Mouse (Mus musculus) brain, embryonic 14.5 days (tissue): ENCODE data around the gene Pex3. TPM values are rescaled to one million over a fixed set of nuclear protein-coding genes. Genes with fewer than 3 reads are reported as not detected.
"Not testable (repeated sequence)": the region's sequence is repeated elsewhere in the genome, so short reads cannot be mapped to it uniquely, and the experiment has no call there.

ENCODE experiments used
- DNase-seq: peaks from one replicate; pipeline ENCODE4 v3.0.0-alpha.2; 2011; ENCODE audit warnings: low read depth
- CTCF ChIP-seq: fragments of 200-500 bp; IDR thresholded peaks from 2 replicates; pipeline ENCODE4 v1.5.1; 2012; ENCODE audit warnings: inconsistent platforms, mild to moderate bottlenecking, moderate library complexity, borderline replicate concordance; ENCODE audit not compliant: insufficient read depth, insufficient read length; ENCODE audit errors: extremely low read depth
- POLR2A ChIP-seq: fragments of 200-500 bp; IDR thresholded peaks from 2 replicates; pipeline ENCODE4 v1.6.1; 2012; ENCODE audit warnings: mild to moderate bottlenecking, inconsistent platforms, borderline replicate concordance; ENCODE audit not compliant: poor library complexity, insufficient read depth, insufficient read length, severe bottlenecking; ENCODE audit errors: extremely low read depth
- polyA plus RNA-seq: library from polyadenylated mRNA; depleted of rRNA; stranded (reverse); fragments of >200 nt; gene quantifications from 2 replicates; pipeline ENCODE4 v1.2.3, GENCODE M21; 2012

Pex3 gene
- polyA plus RNA-seq, 1 experiment, result 23.5 TPM

DNA sequence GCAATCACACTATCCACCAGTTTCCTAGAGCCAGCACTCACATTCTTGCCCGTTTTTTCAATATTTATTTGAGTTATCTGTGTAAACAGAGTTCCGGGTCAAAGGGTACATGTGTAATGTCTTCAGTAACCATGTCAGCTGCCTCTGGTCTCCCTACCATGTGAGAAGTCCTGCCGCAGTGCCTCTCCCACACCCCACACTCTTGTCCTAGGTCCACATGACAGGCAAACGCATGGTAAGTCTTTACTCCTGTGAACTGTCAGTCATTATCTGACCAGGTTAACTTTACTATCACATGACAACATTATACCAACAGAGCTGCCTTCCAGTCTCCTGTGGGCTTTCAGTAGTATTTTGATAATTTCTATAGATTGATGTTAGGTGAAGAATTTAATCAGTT lies 24.8 kb downstream of the Pex3 start:
- no peak for TF ChIP-seq POLR2A
- no peak for TF ChIP-seq CTCF
- no peak for DNase-seq

DNA sequence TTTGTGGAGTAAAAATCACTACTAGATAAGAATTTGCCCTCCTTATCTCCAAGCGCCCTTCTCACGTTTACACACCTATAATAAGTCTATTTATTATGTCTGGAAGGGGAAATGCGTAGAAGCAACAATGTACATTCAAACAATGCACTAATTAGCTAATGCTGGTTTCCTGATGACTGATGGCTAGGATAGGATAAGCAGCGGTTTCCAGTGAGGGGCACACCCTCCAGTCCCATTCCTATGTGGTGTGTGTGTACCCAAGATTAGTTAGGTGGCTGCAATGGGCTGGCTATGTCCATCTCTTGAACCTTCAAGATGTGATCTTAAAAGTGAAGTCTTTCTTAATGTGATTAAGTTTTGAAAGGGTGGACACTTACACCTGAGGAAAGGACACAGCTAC lies 31.1 kb downstream of the Pex3 start:
- no peak for TF ChIP-seq CTCF
- TF ChIP-seq POLR2A, result no peak
- DNase-seq, result no peak

- peak; percentile 2 for DNase-seq
- TF ChIP-seq CTCF (no peak), POLR2A (no peak)
These were observed 50.6 kb downstream of the Pex3 start for GRCm38 (mm10) chr10:13502371-13502770.

GRCm38 (mm10) chr10:13501533-13501932 lies 51.4 kb downstream of the Pex3 start:
- DNase-seq, result not testable (repeated sequence)

DNA sequence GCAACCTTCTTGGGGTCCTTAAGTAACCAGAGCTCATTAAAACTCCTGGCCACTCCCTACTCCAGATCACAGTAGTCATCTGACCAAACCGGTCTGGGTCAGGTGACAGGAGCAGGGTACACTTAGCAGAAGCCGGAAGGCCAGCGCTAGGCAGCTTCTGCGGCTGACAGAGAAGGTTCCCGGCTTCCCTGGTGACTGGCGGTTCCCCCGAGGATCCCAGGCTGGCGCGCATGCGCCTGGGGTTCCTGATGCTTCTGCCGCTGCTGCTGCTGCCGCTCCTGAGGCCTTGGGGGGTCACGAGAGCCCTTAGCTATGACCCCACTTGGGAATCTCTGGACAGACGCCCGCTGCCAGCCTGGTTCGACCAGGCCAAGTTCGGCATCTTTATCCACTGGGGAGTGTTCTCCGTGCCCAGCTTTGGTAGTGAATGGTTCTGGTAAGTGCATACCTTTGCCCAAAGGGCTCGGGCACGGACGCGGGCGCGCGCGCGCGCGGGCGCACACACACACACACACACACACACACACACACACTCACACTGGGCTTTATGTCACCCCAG lies 51.9 kb downstream of the Pex3 start:
- DNase-seq, result peak; percentile 91
- no peak for TF ChIP-seq POLR2A
- TF ChIP-seq CTCF, result no peak

DNA sequence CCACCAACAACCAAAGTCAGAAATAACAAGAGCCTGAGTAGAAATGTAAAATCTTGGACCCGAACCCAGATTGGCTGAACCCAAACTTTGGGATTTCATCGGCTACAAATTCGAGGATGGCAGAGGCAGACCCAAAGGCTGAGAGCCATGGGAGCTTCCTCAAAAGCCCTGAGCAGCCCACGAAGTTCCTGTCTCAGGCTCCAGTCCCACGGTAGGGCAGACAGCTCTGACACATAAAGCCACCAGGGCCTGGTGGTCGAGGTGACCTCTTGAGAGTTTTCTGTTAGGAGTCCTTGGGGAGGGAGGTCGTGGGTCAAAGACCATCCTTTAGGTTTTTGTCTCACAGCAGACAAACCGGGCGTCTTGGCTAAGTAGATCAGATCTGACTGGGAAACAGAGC lies 52.5 kb downstream of the Pex3 start:
- TF ChIP-seq POLR2A (no peak), CTCF (no peak)
- no peak for DNase-seq

- no peak for DNase-seq
- no peak for TF ChIP-seq CTCF
- no peak for TF ChIP-seq POLR2A
These were observed 53.6 kb downstream of the Pex3 start, which contains the start of gene Fuca2 for GRCm38 (mm10) chr10:13499331-13499730. Gene Fuca2 (plus strand): TSS chr10:13499540.

GRCm38 (mm10) chr10:13496315-13496714 lies 56.6 kb downstream of the Pex3 start:
- DNase-seq, result no peak
- TF ChIP-seq CTCF (no peak), POLR2A (no peak)

DNA sequence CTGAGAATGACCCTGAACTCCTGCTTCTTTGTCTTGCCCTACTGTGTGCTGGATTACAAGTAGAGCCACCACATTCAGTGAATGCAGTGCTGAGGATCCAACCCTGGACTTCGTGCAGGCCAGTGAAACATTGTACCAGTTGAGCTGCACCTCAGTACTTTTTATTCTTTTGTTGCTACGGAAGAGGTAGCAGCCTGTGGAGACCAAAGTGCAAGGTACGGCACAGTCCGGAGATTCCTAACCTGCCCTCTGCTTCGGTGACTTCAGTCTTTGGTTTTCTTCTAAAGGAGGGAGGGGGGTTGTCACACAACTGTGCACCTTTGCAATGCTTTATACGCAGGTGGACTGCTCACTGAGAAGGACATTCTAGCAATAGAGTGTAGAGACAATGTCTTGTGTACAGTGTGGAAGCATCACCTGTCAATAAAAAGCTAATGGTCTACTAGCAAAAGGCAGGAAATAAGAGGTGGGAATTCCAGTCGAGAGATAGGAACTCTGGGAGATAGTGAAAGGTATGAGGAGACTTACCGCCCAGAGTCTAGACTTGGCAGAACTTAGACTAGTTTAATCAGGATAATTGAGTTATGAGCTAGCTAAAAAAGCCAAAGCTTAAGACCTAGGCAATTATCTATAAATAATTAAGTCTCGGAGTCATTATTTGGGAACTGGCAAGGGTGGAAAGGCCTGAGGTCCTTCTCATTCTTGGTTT lies 58.8 kb downstream of the Pex3 start:
- no peak for TF ChIP-seq POLR2A
- no peak for TF ChIP-seq CTCF
- no peak for DNase-seq

DNA sequence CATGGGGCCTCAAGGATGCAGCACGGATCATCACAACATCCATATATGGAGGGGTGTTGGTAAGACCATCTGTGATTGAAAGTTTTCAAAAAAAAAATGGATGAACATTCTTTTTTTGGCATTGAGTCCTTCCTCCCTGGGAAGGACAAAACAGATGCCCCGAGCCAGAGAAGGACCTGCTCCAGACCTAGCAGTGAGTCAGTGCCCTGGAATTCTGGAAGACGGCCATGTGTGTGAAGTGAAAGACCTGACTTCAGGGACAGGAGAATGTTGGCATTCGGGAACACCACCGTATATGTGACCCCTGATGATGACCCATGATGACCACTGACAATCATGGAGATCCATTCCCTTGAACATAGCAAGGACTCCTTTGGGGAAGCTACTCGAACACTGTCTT lies 63.3 kb downstream of the Pex3 start:
- no peak for DNase-seq

DNA sequence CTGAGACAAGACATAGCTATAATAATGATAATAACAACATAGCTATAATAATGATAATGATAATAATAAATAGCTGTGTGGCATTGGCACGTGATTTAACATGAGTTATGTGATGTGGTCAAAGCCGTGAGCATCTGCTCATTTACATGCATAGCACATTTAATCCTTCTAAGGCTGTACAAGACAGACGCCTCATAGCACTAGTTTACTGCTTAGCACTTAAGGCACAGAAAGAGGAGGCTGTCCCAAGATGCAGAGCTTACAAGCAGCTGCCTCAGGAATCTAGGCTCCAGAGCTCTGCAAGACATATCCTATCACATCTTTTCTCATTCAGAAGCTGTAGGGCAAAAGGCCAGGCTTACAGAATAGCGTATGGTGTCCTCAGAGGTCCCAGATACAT lies 67.0 kb downstream of the Pex3 start:
- no peak for TF ChIP-seq CTCF

More for the DNA sequence above, 63.3 kb downstream of the Pex3 start:
- TF ChIP-seq CTCF (no peak), POLR2A (no peak)

DNA sequence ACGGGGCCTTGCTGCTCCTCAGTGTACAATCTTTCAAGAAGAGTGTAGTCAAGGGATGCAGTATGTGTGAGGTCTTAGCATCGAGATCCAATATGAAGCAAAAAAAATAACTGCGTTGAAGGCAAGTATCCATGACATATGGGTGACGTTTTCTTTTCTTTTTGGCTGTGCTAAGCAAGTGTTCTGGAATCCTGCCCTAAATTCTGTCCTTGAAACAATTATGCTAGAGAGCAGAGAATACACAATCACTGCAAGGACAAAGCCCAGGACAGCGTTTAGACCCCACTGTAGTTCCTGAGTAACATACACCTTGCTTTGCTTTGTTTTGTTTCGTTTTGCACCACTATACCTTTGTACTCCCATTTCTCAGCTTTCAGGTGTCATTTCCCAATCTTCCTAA lies 73.6 kb downstream of the Pex3 start:
- no peak for DNase-seq
- TF ChIP-seq CTCF, result no peak

More for the DNA sequence above, 67.0 kb downstream of the Pex3 start:
- peak; percentile 47 for DNase-seq
